Mouse (Mus musculus) ES-E14 (cell line): ENCODE data around the gene Fam19a1.

ENCODE experiments used
- CHD2 ChIP-seq: IDR thresholded peaks from 2 replicates; pipeline ENCODE4 v1.6.1; 2014; ENCODE audit warnings: mild to moderate bottlenecking, low read depth, low read length, inconsistent platforms
- HCFC1 ChIP-seq: IDR thresholded peaks from 2 replicates; pipeline ENCODE4 v1.6.1; 2012; ENCODE audit warnings: low read length, inconsistent platforms, borderline replicate concordance; ENCODE audit not compliant: insufficient read depth
- MAFK ChIP-seq: IDR thresholded peaks from 2 replicates; pipeline ENCODE4 v1.6.1; 2014; ENCODE audit warnings: mild to moderate bottlenecking, low read depth, low read length, inconsistent platforms; ENCODE audit not compliant: insufficient read depth
- ZNF384 ChIP-seq: IDR thresholded peaks from 2 replicates; pipeline ENCODE4 v1.6.1; 2012; ENCODE audit warnings: low read depth, low read length, inconsistent platforms

- no peak for TF ChIP-seq ZNF384
- TF ChIP-seq MAFK, result no peak
- no peak for TF ChIP-seq HCFC1
- no peak for TF ChIP-seq CHD2
Measured at GRCm38 (mm10) chr6:96252001-96252400, 139.0 kb downstream of the Fam19a1 start.
